Mouse (Mus musculus) erythroblast, embryonic 14.5 days (primary cell): ENCODE measurements around the gene Tcf7.

Experiments
- GATA1 ChIP-seq: IDR thresholded peaks from 2 replicates; pipeline ENCODE4 v1.6.1; 2012; ENCODE audit warnings: low read length, inconsistent platforms, mixed read lengths
- TAL1 ChIP-seq: IDR thresholded peaks from 3 replicates; pipeline ENCODE4 v1.6.1; 2012; ENCODE audit warnings: low read length, inconsistent platforms, mixed read lengths

DNA sequence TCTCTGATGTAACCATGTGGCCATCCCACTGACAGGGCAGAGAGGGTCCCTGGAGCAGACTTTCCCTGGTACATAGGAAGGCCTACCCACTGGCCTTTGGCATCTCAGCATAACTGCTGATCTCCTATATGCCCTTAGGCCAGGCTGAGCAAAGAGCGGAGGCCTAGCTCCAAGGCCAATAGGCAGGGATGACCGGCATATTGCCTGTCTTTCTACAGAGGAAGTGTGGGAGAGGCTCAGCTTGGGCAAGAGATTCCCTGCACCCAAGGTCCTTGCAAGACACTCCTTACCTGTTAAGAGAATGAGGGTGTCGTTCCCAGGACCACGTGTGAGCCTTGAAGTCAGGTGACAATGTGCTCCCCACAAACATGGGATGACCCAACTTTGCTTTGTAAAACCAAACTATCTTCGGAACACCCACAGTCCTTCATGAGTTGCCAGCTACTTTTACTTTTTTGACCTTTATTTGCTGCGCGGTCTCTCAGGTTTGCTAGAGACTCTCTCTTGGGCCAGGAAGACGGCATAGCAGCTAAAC, 3.1 kb downstream of the Tcf7 start:
- TF ChIP-seq GATA1 = no peak
- no peak for TF ChIP-seq TAL1
